Mouse (Mus musculus): ENCODE measurements around the gene Abca7. TPM values are rescaled to one million over a fixed set of nuclear protein-coding genes. Genes with fewer than 3 reads are reported as not detected.
A peak's percentile ranks its signal among the peaks of the same experiment; 100 is the strongest.

The Abca7 gene
- total and polyA plus RNA-seq, 3 experiments, result 12.1 to 35.9 (median 21.6) TPM

- peak; percentile 81 for ATAC-seq (ENCODE audit: extremely low read depth, insufficient number of reproducible peaks, low FRiP score, poor library complexity, severe bottlenecking)
- Histone ChIP-seq H3K4me1 (ENCODE audit: insufficient read depth, low read depth, low read length) (peaks cover 86% of the 10 kb centered on the region), H3K27me3 (ENCODE audit: insufficient read depth, low read length) (peaks cover 9% of the 10 kb centered on the region; the same call in 1 of the 2 replicates), H3K9me3 (replicated peaks) (no peaks in the 10 kb centered on the region), H3K36me3 (replicated peaks) (peaks cover 35% of the 10 kb centered on the region), H3K4me3 (ENCODE audit: low read depth, low read length) (peak overlapping the region; percentile 84)
- DNase-seq (ENCODE audit: low spot score), result peak; percentile 79
- TF ChIP-seq GATA1 (IDR thresholded peaks at IDR 0.05; ENCODE audit: borderline replicate concordance, low read length) (no peak), TAL1 (conservative IDR thresholded peaks at IDR 0.05; ENCODE audit: low read depth, low read length) (no peak), GATA2 (IDR thresholded peaks at IDR 0.05; ENCODE audit: borderline replicate concordance, low read depth, low read length) (no peak), CTCF (IDR thresholded peaks at IDR 0.05; ENCODE audit: low read depth, low read length) (no peak), POLR2AphosphoS5 (IDR thresholded peaks at IDR 0.05; ENCODE audit: insufficient replicate concordance, low read depth, low read length) (no peak)
Observed at GRCm38 (mm10) chr10:79984871-79985270, 11.4 kb upstream of the Abca7 start.

GRCm38 (mm10) chr10:79985334-79986231 is 10.7 kb upstream of the Abca7 start:
- ATAC-seq (ENCODE audit: extremely low read depth, insufficient number of reproducible peaks, low FRiP score, poor library complexity, severe bottlenecking), result no peak
- no peaks in the 10 kb centered on the region for H3K9me3 ChIP-seq (replicated peaks)
- peaks cover 82% of the 10 kb centered on the region for H3K4me1 ChIP-seq (ENCODE audit: insufficient read depth, low read depth, low read length)
- DNase-seq (ENCODE audit: low spot score), result peak; percentile 47
- peaks cover 28% of the 10 kb centered on the region for H3K36me3 ChIP-seq (replicated peaks)
- no peak for TF ChIP-seq GATA2 (IDR thresholded peaks at IDR 0.05; ENCODE audit: borderline replicate concordance, low read depth, low read length)
- no peak for TF ChIP-seq CTCF (IDR thresholded peaks at IDR 0.05; ENCODE audit: low read depth, low read length)
- no peak for TF ChIP-seq POLR2AphosphoS5 (IDR thresholded peaks at IDR 0.05; ENCODE audit: insufficient replicate concordance, low read depth, low read length)
- no peak for TF ChIP-seq TAL1 (conservative IDR thresholded peaks at IDR 0.05; ENCODE audit: low read depth, low read length)
- TF ChIP-seq GATA1 (IDR thresholded peaks at IDR 0.05; ENCODE audit: borderline replicate concordance, low read length), result no peak
- H3K27me3 ChIP-seq (ENCODE audit: insufficient read depth, low read length), result peaks cover 11% of the 10 kb centered on the region; the same call in 1 of the 2 replicates
- H3K4me3 ChIP-seq (ENCODE audit: low read depth, low read length), result peak overlapping the region; percentile 84

- Histone ChIP-seq H3K4me3 (ENCODE audit: low read depth, low read length) (peak overlapping the region; percentile 84), H3K27me3 (ENCODE audit: insufficient read depth, low read length) (peaks cover 11% of the 10 kb centered on the region; the same call in 1 of the 2 replicates), H3K9me3 (replicated peaks) (peaks cover 2% of the 10 kb centered on the region), H3K36me3 (replicated peaks) (peaks cover 24% of the 10 kb centered on the region), H3K4me1 (ENCODE audit: insufficient read depth, low read depth, low read length) (peaks cover 81% of the 10 kb centered on the region)
- TF ChIP-seq POLR2AphosphoS5 (IDR thresholded peaks at IDR 0.05; ENCODE audit: insufficient replicate concordance, low read depth, low read length) (no peak), GATA1 (IDR thresholded peaks at IDR 0.05; ENCODE audit: borderline replicate concordance, low read length) (no peak), TAL1 (conservative IDR thresholded peaks at IDR 0.05; ENCODE audit: low read depth, low read length) (no peak), GATA2 (IDR thresholded peaks at IDR 0.05; ENCODE audit: borderline replicate concordance, low read depth, low read length) (no peak), CTCF (IDR thresholded peaks at IDR 0.05; ENCODE audit: low read depth, low read length) (no peak)
- no peak for ATAC-seq (ENCODE audit: extremely low read depth, insufficient number of reproducible peaks, low FRiP score, poor library complexity, severe bottlenecking)
- no peak for DNase-seq (ENCODE audit: low spot score)
Observed at GRCm38 (mm10) chr10:79986232-79986878, 9.9 kb upstream of the Abca7 start.

GRCm38 (mm10) chr10:79986963-79987362 is 9.3 kb upstream of the Abca7 start:
- Histone ChIP-seq H3K36me3 (replicated peaks) (peaks cover 18% of the 10 kb centered on the region), H3K9me3 (replicated peaks) (peaks cover 6% of the 10 kb centered on the region), H3K27me3 (ENCODE audit: insufficient read depth, low read length) (peaks cover 11% of the 10 kb centered on the region; the same call in 1 of the 2 replicates), H3K4me1 (ENCODE audit: insufficient read depth, low read depth, low read length) (peaks cover 75% of the 10 kb centered on the region), H3K4me3 (ENCODE audit: low read depth, low read length) (peak overlapping the region; percentile 54; the same call in 1 of the 2 replicates)
- TF ChIP-seq POLR2AphosphoS5 (IDR thresholded peaks at IDR 0.05; ENCODE audit: insufficient replicate concordance, low read depth, low read length) (no peak), CTCF (IDR thresholded peaks at IDR 0.05; ENCODE audit: low read depth, low read length) (peak; percentile 89)
- peak; percentile 22; the same call in 1 of the 2 replicates for ATAC-seq (ENCODE audit: extremely low read depth, insufficient number of reproducible peaks, low FRiP score, poor library complexity, severe bottlenecking)
- DNase-seq (ENCODE audit: low spot score), result peak; percentile 58

GRCm38 (mm10) chr10:79987771-79988505 is 8.4 kb upstream of the Abca7 start:
- H3K36me3 ChIP-seq (replicated peaks), result peaks cover 18% of the 10 kb centered on the region
- DNase-seq (ENCODE audit: low spot score) (no peak), ATAC-seq (ENCODE audit: extremely low read depth, insufficient number of reproducible peaks, low FRiP score, poor library complexity, severe bottlenecking) (no peak)
- H3K4me3 ChIP-seq (ENCODE audit: low read depth, low read length), result peak overlapping the region; percentile 73
- H3K9me3 ChIP-seq (replicated peaks), result peaks cover 12% of the 10 kb centered on the region
- H3K4me1 ChIP-seq (ENCODE audit: insufficient read depth, low read depth, low read length), result peaks cover 67% of the 10 kb centered on the region
- peaks cover 11% of the 10 kb centered on the region; the same call in 1 of the 2 replicates for H3K27me3 ChIP-seq (ENCODE audit: insufficient read depth, low read length)
- no peak for TF ChIP-seq CTCF (IDR thresholded peaks at IDR 0.05; ENCODE audit: low read depth, low read length)
- no peak for TF ChIP-seq TAL1 (conservative IDR thresholded peaks at IDR 0.05; ENCODE audit: low read depth, low read length)
- TF ChIP-seq POLR2AphosphoS5 (IDR thresholded peaks at IDR 0.05; ENCODE audit: insufficient replicate concordance, low read depth, low read length), result no peak
- no peak for TF ChIP-seq GATA1 (IDR thresholded peaks at IDR 0.05; ENCODE audit: borderline replicate concordance, low read length)
- TF ChIP-seq GATA2 (IDR thresholded peaks at IDR 0.05; ENCODE audit: borderline replicate concordance, low read depth, low read length), result no peak

Data from G1E (cell line).